Mouse (Mus musculus) forebrain, postnatal 0 days (tissue): Measurements from ENCODE around the gene Zbtb6. TPM values are rescaled to one million over a fixed set of nuclear protein-coding genes. Genes with fewer than 3 reads are reported as not detected.

Experiments used
- ATAC-seq: fragments of 200-750 bp; cut with Nextera tagmentation; 2 replicates; pipeline ENCODE4 v1.8.0; 2017; ENCODE audit warnings: mild to moderate bottlenecking, moderate library complexity
- DNase-seq: peaks from one replicate; pipeline ENCODE4 v3.0.0-alpha.2; 2015
- H3K27ac ChIP-seq: fragments of 300-500 bp; sonication (generic); 2 replicates; pipeline ENCODE4 v1.5.1; 2014; ENCODE audit warnings: low read depth, mild to moderate bottlenecking, antibody characterized with exemption, low read length, moderate library complexity, mixed read lengths
- H3K27me3 ChIP-seq: fragments of 300-500 bp; sonication (generic); 2 replicates; pipeline ENCODE4 v1.6.1; 2014; ENCODE audit warnings: mild to moderate bottlenecking, low read length, mixed read lengths; ENCODE audit not compliant: insufficient read depth
- H3K36me3 ChIP-seq: fragments of 300-500 bp; sonication (generic); 2 replicates; pipeline ENCODE4 v1.6.1; 2014; ENCODE audit warnings: mild to moderate bottlenecking, moderate library complexity; ENCODE audit not compliant: insufficient read depth
- H3K4me1 ChIP-seq: fragments of 300-500 bp; sonication (generic); 2 replicates; pipeline ENCODE4 v1.6.1; 2014; ENCODE audit warnings: antibody characterized with exemption; ENCODE audit not compliant: insufficient read depth
- H3K4me2 ChIP-seq: fragments of 300-500 bp; sonication (generic); 2 replicates; pipeline ENCODE4 v1.6.1; 2014; ENCODE audit warnings: low read depth, mild to moderate bottlenecking, moderate library complexity
- H3K4me3 ChIP-seq: fragments of 300-500 bp; sonication (generic); 2 replicates; pipeline ENCODE4 v1.5.1; 2014; ENCODE audit warnings: low read depth, low read length, mixed read lengths
- H3K9ac ChIP-seq: fragments of 300-500 bp; sonication (generic); 2 replicates; pipeline ENCODE4 v1.6.1; 2014; ENCODE audit warnings: mild to moderate bottlenecking
- H3K9me3 ChIP-seq: fragments of 300-500 bp; sonication (generic); 2 replicates; pipeline ENCODE4 v1.6.1; 2016; ENCODE audit warnings: low read length
- CTCF ChIP-seq: sonication (generic); IDR thresholded peaks from 2 replicates; pipeline ENCODE4 v1.5.1; 2016; ENCODE audit warnings: antibody characterized with exemption, control low read depth, low read depth
- WGBS: fragments of 180-500 bp; shearing (Covaris S2); extraction: QIAGEN DNeasy Blood & Tissue Kit; methylation state at CpG from one replicate; pipeline ENCODE4 v1.1.7; 2014; 5-methylcytosine and 5-hydroxymethylcytosine counted together
- polyA plus RNA-seq: library from polyadenylated mRNA; unstranded; fragments of >200 nt; fragmentation: Nextera tagmentation; extraction: Ambion mirVana; gene quantifications from 2 replicates; pipeline ENCODE4 v1.2.1, GENCODE M21; 2015
- total RNA-seq: library from RNA; depleted of rRNA; stranded (reverse); fragments of >200 nt; gene quantifications from 2 replicates; pipeline ENCODE4 v1.2.3, GENCODE M21; 2014

Gene Zbtb6
- total and polyA plus RNA-seq, 2 experiments from 2014 or later = 10.6 to 54.2 TPM

- no peak for TF ChIP-seq CTCF
- Histone ChIP-seq H3K4me2 (no peak overlapping the region), H3K27me3 (no peaks in the 10 kb centered on the region), H3K9me3 (no peaks in the 10 kb centered on the region), H3K27ac (no peak overlapping the region), H3K4me3 (no peak overlapping the region), H3K4me1 (no peaks in the 10 kb centered on the region), H3K9ac (no peak overlapping the region), H3K36me3 (peaks cover 3% of the 10 kb centered on the region; the same call in 1 of the 2 replicates)
- DNase-seq = no peak
- WGBS = 96% methylated on average over 4 of the region's 4 CpGs
- no peak for ATAC-seq
These were observed 23.3 kb upstream of the Zbtb6 start for GRCm38 (mm10) chr2:37466266-37466665.

- Histone ChIP-seq H3K4me1 (no peaks in the 10 kb centered on the region), H3K4me2 (no peak overlapping the region), H3K27ac (no peak overlapping the region), H3K9me3 (no peaks in the 10 kb centered on the region), H3K9ac (no peak overlapping the region), H3K4me3 (no peak overlapping the region), H3K36me3 (no peaks in the 10 kb centered on the region), H3K27me3 (no peaks in the 10 kb centered on the region)
- TF ChIP-seq CTCF = 0 out of 2 replicates have a peak, but pooled peaks have one; percentile 16
- ATAC-seq (no peak), DNase-seq (no peak)
- 97% methylated on average over 4 of the region's 4 CpGs for WGBS
These were observed 17.7 kb upstream of the Zbtb6 start for GRCm38 (mm10) chr2:37460707-37461106.

- no peaks in the 10 kb centered on the region for H3K9me3 ChIP-seq
- DNase-seq = no peak
- H3K4me2 ChIP-seq = peak overlapping the region; percentile 81
- TF ChIP-seq CTCF = no peak
- H3K9ac ChIP-seq = peak overlapping the region; percentile 98
- peak overlapping the region; percentile 94 for H3K27ac ChIP-seq
- H3K4me3 ChIP-seq = peak overlapping the region; percentile 95
- no peaks in the 10 kb centered on the region for H3K27me3 ChIP-seq
- ATAC-seq = peak; percentile 83
- 5% methylated on average over 19 of the region's 24 CpGs for WGBS
- 0 out of 2 replicates have a peak, but pooled peaks cover 8% of the 10 kb centered on the region for H3K4me1 ChIP-seq
- H3K36me3 ChIP-seq = no peaks in the 10 kb centered on the region
These were observed 9.4 kb upstream of the Zbtb6 start for GRCm38 (mm10) chr2:37452376-37452760.

GRCm38 (mm10) chr2:37451667-37452375 lies 8.8 kb upstream of the Zbtb6 start:
- H3K36me3 ChIP-seq = no peaks in the 10 kb centered on the region
- peak; percentile 96 for DNase-seq
- peak overlapping the region; percentile 95 for H3K4me3 ChIP-seq
- H3K4me1 ChIP-seq = 0 out of 2 replicates have a peak, but pooled peaks cover 8% of the 10 kb centered on the region
- 7% methylated on average over 44 of the region's 44 CpGs for WGBS
- H3K9ac ChIP-seq = peak overlapping the region; percentile 98
- TF ChIP-seq CTCF = 0 out of 2 replicates have a peak, but pooled peaks have one; percentile 14
- H3K27me3 ChIP-seq = no peaks in the 10 kb centered on the region
- peak overlapping the region; percentile 81 for H3K4me2 ChIP-seq
- H3K9me3 ChIP-seq = no peaks in the 10 kb centered on the region
- peak; percentile 99 for ATAC-seq
- peak overlapping the region; percentile 94 for H3K27ac ChIP-seq

GRCm38 (mm10) chr2:37431609-37432008 lies 11.4 kb downstream of the Zbtb6 start:
- H3K9me3 ChIP-seq = no peaks in the 10 kb centered on the region
- H3K4me3 ChIP-seq = peak overlapping the region; percentile 70
- ATAC-seq (peak; percentile 12), DNase-seq (peak; percentile 65)
- peaks cover 8% of the 10 kb centered on the region; the same call in 1 of the 2 replicates for H3K4me1 ChIP-seq
- H3K36me3 ChIP-seq = peaks cover 14% of the 10 kb centered on the region
- H3K4me2 ChIP-seq = peak overlapping the region; percentile 60
- 24% methylated on average over 7 of the region's 7 CpGs for WGBS
- H3K27me3 ChIP-seq = no peaks in the 10 kb centered on the region
- H3K27ac ChIP-seq = peak overlapping the region; percentile 98
- TF ChIP-seq CTCF = no peak
- peak overlapping the region; percentile 84 for H3K9ac ChIP-seq

DNA sequence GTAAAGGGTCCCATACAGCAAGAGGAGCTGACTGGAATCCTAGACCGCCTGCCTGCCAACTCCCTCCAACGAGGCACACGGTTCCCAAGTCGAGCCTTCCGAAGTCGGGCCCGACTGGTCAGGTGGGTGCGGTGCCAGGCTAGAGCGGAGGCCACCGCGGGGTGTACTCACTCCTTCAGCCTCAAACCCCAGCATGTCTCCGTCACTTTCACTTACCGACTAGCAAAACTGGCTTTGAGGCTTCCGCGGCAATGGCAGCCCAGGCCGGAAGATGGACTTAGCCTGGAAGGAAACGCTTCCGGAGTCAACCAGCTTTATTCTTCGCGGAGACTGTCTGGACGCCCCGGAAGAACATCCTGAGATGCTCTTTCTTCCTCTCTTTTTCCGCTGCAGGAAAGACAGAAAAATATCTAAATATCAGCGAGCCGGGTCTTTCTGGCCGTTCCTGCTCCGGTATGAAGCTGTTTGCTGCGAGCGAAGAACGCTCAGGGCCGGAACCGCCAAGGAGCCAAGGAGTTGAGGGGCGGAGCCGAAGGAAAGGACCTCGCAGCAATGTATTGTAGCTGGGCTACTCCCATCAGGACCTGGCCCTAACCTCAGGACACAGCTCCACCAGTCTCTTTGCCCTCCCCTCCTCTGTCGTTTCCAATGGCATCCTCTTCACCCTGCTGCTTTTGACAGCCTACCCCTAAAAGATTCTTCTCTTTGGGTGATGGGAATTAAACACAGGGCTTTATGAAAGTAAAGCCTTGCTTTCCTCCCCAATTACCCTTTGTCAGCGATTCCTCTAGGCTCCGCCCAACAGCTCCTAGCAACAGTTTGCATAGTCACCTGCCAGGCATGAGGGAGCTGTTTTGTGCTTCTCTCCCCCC lies 12.1 kb downstream of the Zbtb6 start:
- Histone ChIP-seq H3K4me3 (peak overlapping the region; percentile 70), H3K9me3 (no peaks in the 10 kb centered on the region), H3K9ac (peak overlapping the region; percentile 84), H3K27me3 (no peaks in the 10 kb centered on the region), H3K27ac (peak overlapping the region; percentile 98), H3K36me3 (peaks cover 11% of the 10 kb centered on the region), H3K4me1 (peaks cover 8% of the 10 kb centered on the region; the same call in 1 of the 2 replicates), H3K4me2 (peak overlapping the region; percentile 60)
- WGBS = under 1% methylated on average over 38 of the region's 38 CpGs
- no peak for TF ChIP-seq CTCF
- peak; percentile 96 for ATAC-seq
- peak; percentile 94 for DNase-seq

DNA sequence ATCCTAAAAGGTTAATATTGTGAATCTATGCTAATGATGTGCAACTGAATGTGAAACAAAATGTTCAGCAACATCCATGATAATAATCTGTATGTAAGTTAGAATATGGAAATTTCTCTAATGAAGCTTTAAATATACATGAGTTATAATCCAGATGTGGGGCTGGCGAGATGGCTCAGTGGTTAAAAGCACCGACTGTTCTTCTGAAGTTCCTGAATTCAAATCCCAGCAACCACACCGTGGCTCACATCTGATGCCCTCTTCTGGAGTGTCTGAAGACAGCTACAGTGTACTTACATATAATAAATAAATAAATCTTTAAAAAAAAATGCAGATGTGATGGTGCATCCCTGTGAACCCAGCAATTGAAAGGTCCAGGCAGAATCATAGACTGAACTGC lies 19.3 kb downstream of the Zbtb6 start:
- H3K27ac ChIP-seq = no peak overlapping the region

More for the DNA sequence above, 19.3 kb downstream of the Zbtb6 start:
- Histone ChIP-seq H3K9ac (no peak overlapping the region), H3K9me3 (no peaks in the 10 kb centered on the region), H3K4me2 (no peak overlapping the region), H3K36me3 (peaks cover 6% of the 10 kb centered on the region; the same call in 1 of the 2 replicates), H3K4me1 (0 out of 2 replicates have a peak, but pooled peaks cover 3% of the 10 kb centered on the region), H3K27me3 (no peaks in the 10 kb centered on the region), H3K4me3 (no peak overlapping the region)
- DNase-seq (no peak), ATAC-seq (no peak)
- 56% methylated on average over 3 of the region's 3 CpGs for WGBS
- TF ChIP-seq CTCF = no peak
